Mouse (Mus musculus) testis, postnatal 10 days (tissue): ENCODE results near the gene Dyrk1a.
"Not testable (repeated sequence)": the region's sequence is repeated elsewhere in the genome, so short reads cannot be mapped to it uniquely, and the experiment has no call there.

Source experiments
- DNase-seq: peaks from one replicate; pipeline ENCODE4 v3.0.0; 2021; ENCODE audit warnings: low spot score

Gene Dyrk1a

GRCm38 (mm10) chr16:94633012-94633411 lies 63.2 kb downstream of the Dyrk1a start:
- DNase-seq = no peak

GRCm38 (mm10) chr16:94637423-94637822 lies 67.6 kb downstream of the Dyrk1a start:
- no peak for DNase-seq

GRCm38 (mm10) chr16:94641799-94642198 lies 72.0 kb downstream of the Dyrk1a start:
- no peak for DNase-seq

- DNase-seq = no peak
Observed at GRCm38 (mm10) chr16:94647153-94647552, 77.3 kb downstream of the Dyrk1a start.

GRCm38 (mm10) chr16:94647925-94648324 lies 78.1 kb downstream of the Dyrk1a start:
- DNase-seq = no peak

GRCm38 (mm10) chr16:94649861-94650260 lies 80.1 kb downstream of the Dyrk1a start:
- DNase-seq = no peak

- DNase-seq = no peak
Observed at GRCm38 (mm10) chr16:94652091-94652713, 82.4 kb downstream of the Dyrk1a start.

GRCm38 (mm10) chr16:94655083-94655482 lies 85.3 kb downstream of the Dyrk1a start:
- DNase-seq = no peak

GRCm38 (mm10) chr16:94656891-94657290 lies 87.1 kb downstream of the Dyrk1a start:
- DNase-seq = no peak

- DNase-seq = no peak
Observed at GRCm38 (mm10) chr16:94659394-94659793, 89.6 kb downstream of the Dyrk1a start.

- DNase-seq = no peak
Observed at GRCm38 (mm10) chr16:94660221-94660620, 90.4 kb downstream of the Dyrk1a start.

GRCm38 (mm10) chr16:94667557-94667956 lies 97.7 kb downstream of the Dyrk1a start:
- no peak for DNase-seq

- no peak for DNase-seq
Observed at GRCm38 (mm10) chr16:94671313-94671712, 101.5 kb downstream of the Dyrk1a start.

GRCm38 (mm10) chr16:94680924-94681323 lies 111.1 kb downstream of the Dyrk1a start:
- no peak for DNase-seq

- no peak for DNase-seq
Observed at GRCm38 (mm10) chr16:94681760-94682159, 112.0 kb downstream of the Dyrk1a start.

- DNase-seq = no peak
Observed at GRCm38 (mm10) chr16:94683960-94684359, 114.2 kb downstream of the Dyrk1a start.

GRCm38 (mm10) chr16:94693687-94694305 lies 124.0 kb downstream of the Dyrk1a start:
- DNase-seq = no peak

GRCm38 (mm10) chr16:94697553-94697952 lies 127.7 kb downstream of the Dyrk1a start:
- no peak for DNase-seq

GRCm38 (mm10) chr16:94698234-94698633 lies 128.4 kb downstream of the Dyrk1a start:
- not testable (repeated sequence) for DNase-seq

GRCm38 (mm10) chr16:94701141-94701540 lies 131.3 kb downstream of the Dyrk1a start:
- DNase-seq = no peak

GRCm38 (mm10) chr16:94701971-94702370 lies 132.2 kb downstream of the Dyrk1a start:
- DNase-seq = no peak

GRCm38 (mm10) chr16:94713480-94714094 lies 143.8 kb downstream of the Dyrk1a start:
- DNase-seq = peak; percentile 93

GRCm38 (mm10) chr16:94714483-94714882 lies 144.7 kb downstream of the Dyrk1a start:
- DNase-seq = no peak
